Mouse (Mus musculus) erythroblast, embryonic 14.5 days (primary cell): ENCODE measurements around the gene Tk2.

Source experiments
- GATA1 ChIP-seq: IDR thresholded peaks from 2 replicates; pipeline ENCODE4 v1.6.1; 2012; ENCODE audit warnings: low read length, inconsistent platforms, mixed read lengths
- TAL1 ChIP-seq: IDR thresholded peaks from 3 replicates; pipeline ENCODE4 v1.6.1; 2012; ENCODE audit warnings: low read length, inconsistent platforms, mixed read lengths

DNA sequence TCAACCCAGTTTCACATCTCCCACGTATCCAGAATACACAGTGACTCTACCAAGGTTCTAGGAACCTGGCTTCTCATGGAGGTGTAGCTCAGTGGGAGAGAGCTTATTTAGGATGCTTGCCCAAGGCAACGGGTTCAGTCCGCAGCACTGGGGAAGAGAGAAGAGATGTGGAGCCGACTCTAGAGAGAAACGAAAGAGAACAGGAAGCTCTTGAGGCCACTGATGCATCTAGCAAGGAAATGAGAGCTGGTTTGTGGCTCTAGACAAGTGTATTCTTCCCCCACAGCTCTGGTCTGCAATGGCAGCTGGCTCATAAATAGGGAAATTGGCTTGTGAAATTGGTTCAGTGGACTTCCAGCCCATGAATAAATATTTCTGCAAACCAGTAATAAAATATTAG, 48.6 kb downstream of the Tk2 start:
- no peak for TF ChIP-seq GATA1
- TF ChIP-seq TAL1 = no peak
